In the genomic region with DNA sequence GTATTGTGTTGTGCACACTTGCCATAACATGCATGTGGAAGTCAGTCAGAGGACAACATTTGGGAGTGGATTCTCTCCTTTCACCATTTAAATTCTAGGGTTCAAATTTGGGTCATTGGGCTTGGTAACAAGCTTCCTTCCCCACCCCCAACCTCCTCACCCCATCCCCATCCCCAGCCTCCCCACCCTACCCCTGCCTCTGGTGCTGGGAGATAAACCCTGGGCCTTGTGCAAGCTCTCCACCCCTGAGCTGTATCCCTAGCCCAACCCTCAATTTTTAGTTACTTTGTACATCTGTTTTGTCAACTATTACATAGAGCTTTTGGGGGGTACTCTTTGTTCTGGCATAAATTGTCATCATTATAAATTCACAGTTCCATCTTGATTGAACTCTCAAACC, we compare ENCODE assay signal across 12 mouse cellular contexts. TPM values are rescaled to one million over a fixed set of nuclear protein-coding genes. Genes with fewer than 3 reads are reported as not detected.
DNase-seq lines count a peak whose midpoint lies in the region; ATAC-seq and TF ChIP-seq lines count a peak whose summit lies in the region.
"Had no signal": no experiment of that assay in that cellular context is flagged by ENCODE, and none has a peak within 500 bp of the region (broad histone marks: within the 10 kb centered on the region; RNA-seq: fewer than 3 reads in every experiment).

No protein-coding gene starts in this region.

- 0 out of 2 replicates have a peak overlapping the region, but pooled peaks have one; percentile 41 for H3K27ac ChIP-seq in forebrain, embryonic 10.5 days
- no peak overlapping the region for H3K27ac ChIP-seq in forebrain, embryonic 13.5 days
- H3K27ac ChIP-seq in liver, embryonic 15.5 days (replicated peaks), result peak overlapping the region; percentile 90
- H3K27ac ChIP-seq in kidney, embryonic 15.5 days, result no peak overlapping the region

- H3K4me3 ChIP-seq in forebrain, embryonic 10.5 days, result no peak overlapping the region
- H3K4me3 ChIP-seq in forebrain, embryonic 13.5 days, result no peak overlapping the region
- H3K4me3 ChIP-seq in E14TG2a.4 (replicated peaks; ENCODE audit: low read length), result 0 out of 2 replicates have a peak overlapping the region, but pooled peaks have one; percentile 5
- H3K4me3 ChIP-seq in liver, embryonic 15.5 days (replicated peaks), result peak overlapping the region; percentile 11; the same call in 1 of the 2 replicates
- no peak overlapping the region for H3K4me3 ChIP-seq in kidney, embryonic 15.5 days (replicated peaks)

- peaks cover 59% of the 10 kb centered on the region for H3K36me3 ChIP-seq in forebrain, embryonic 10.5 days (replicated peaks)
- H3K36me3 ChIP-seq in forebrain, embryonic 13.5 days (ENCODE audit: poor library complexity, severe bottlenecking), result peaks cover 8% of the 10 kb centered on the region
- peaks cover 57% of the 10 kb centered on the region for H3K36me3 ChIP-seq in E14TG2a.4 (ENCODE audit: insufficient read depth, low read length)
- peaks cover 17% of the 10 kb centered on the region; the same call in 1 of the 2 replicates for H3K36me3 ChIP-seq in liver, embryonic 15.5 days (replicated peaks)
- peaks cover 31% of the 10 kb centered on the region for H3K36me3 ChIP-seq in kidney, embryonic 15.5 days

- peaks cover 5% of the 10 kb centered on the region; the same call in 1 of the 2 replicates for H3K4me1 ChIP-seq in forebrain, embryonic 10.5 days
- H3K4me1 ChIP-seq in forebrain, embryonic 13.5 days, result no peaks in the 10 kb centered on the region
- peaks cover 53% of the 10 kb centered on the region for H3K4me1 ChIP-seq in E14TG2a.4 (replicated peaks; ENCODE audit: low read depth, low read length)
- H3K4me1 ChIP-seq in liver, embryonic 15.5 days (replicated peaks), result peaks cover 46% of the 10 kb centered on the region
- no peaks in the 10 kb centered on the region for H3K4me1 ChIP-seq in kidney, embryonic 15.5 days

- no peak overlapping the region for H3K4me2 ChIP-seq in forebrain, embryonic 13.5 days
- H3K4me2 ChIP-seq in liver, embryonic 15.5 days, result peak overlapping the region; percentile 54
- no peak overlapping the region for H3K4me2 ChIP-seq in kidney, embryonic 15.5 days

- no peak for DNase-seq in forebrain, embryonic 10.5 days (ENCODE audit: extremely low spot score, low spot score)
- peak; percentile 51 for DNase-seq in c-Kit-positive CD71-positive TER-119-negative erythroid progenitor cells, embryonic 14.5 days (ENCODE audit: low read depth)
- no peak for DNase-seq in layer of hippocampus, adult 18-20 months (ENCODE audit: low spot score in 2 of 2)
- no peak for DNase-seq in frontal cortex, postnatal 14 days (ENCODE audit: low spot score in 2 of 2)
- DNase-seq: gastrocnemius, postnatal 10 days; kidney, adult 18-20 months; lung, postnatal 14 days had no signal

- no peak overlapping the region for H3K9ac ChIP-seq in forebrain, embryonic 13.5 days
- H3K9ac ChIP-seq in liver, embryonic 15.5 days, result peak overlapping the region; percentile 53
- no peak overlapping the region for H3K9ac ChIP-seq in kidney, embryonic 15.5 days

- H3K9me3 ChIP-seq in forebrain, embryonic 10.5 days, result no peaks in the 10 kb centered on the region
- no peaks in the 10 kb centered on the region for H3K9me3 ChIP-seq in forebrain, embryonic 13.5 days (replicated peaks)
- no peaks in the 10 kb centered on the region for H3K9me3 ChIP-seq in E14TG2a.4 (ENCODE audit: low read length)
- H3K9me3 ChIP-seq in liver, embryonic 15.5 days (replicated peaks), result no peaks in the 10 kb centered on the region
- no peaks in the 10 kb centered on the region for H3K9me3 ChIP-seq in kidney, embryonic 15.5 days (replicated peaks)

- ATAC-seq in forebrain, embryonic 13.5 days, result no peak
- peak; percentile 100 for ATAC-seq in liver, embryonic 15.5 days (ENCODE audit: insufficient read depth)
- no peak for ATAC-seq in kidney, embryonic 15.5 days (replicated peaks; ENCODE audit: low FRiP score)

- peaks cover 19% of the 10 kb centered on the region for H3K27me3 ChIP-seq in forebrain, embryonic 10.5 days (ENCODE audit: poor library complexity, severe bottlenecking)
- H3K27me3 ChIP-seq in forebrain, embryonic 13.5 days, result no peaks in the 10 kb centered on the region
- no peaks in the 10 kb centered on the region for H3K27me3 ChIP-seq in E14TG2a.4 (ENCODE audit: insufficient read depth, low read length)
- H3K27me3 ChIP-seq in liver, embryonic 15.5 days, result no peaks in the 10 kb centered on the region
- H3K27me3 ChIP-seq in kidney, embryonic 15.5 days, result no peaks in the 10 kb centered on the region

- no peak for TF ChIP-seq CTCF in E14TG2a.4 (conservative IDR thresholded peaks at IDR 0.05; ENCODE audit: low read length)

RNA-seq across cellular contexts. Expression of a gene that starts 36.9 kb away (rescaled TPM):
- 52.1 and 55.5 TPM in 2 replicates for polyA plus RNA-seq in forebrain, embryonic 10.5 days (2016; fragmentation: Nextera tagmentation; extraction: Ambion mirVana)
- 42.5 and 45.7 TPM in 2 replicates for polyA plus RNA-seq in forebrain, embryonic 13.5 days (2015; fragmentation: Nextera tagmentation; extraction: Ambion mirVana)
- polyA plus RNA-seq in liver, embryonic 15.5 days (2015; fragmentation: Nextera tagmentation; extraction: Ambion mirVana), result 22.9 and 23.3 TPM in 2 replicates
- 10 to 100 TPM; 15.8 to 17.8 TPM for total RNA-seq in layer of hippocampus, adult 18-20 months (2021)
- 44.6 and 49.6 TPM in 2 replicates for polyA plus RNA-seq in kidney, embryonic 15.5 days (2015; fragmentation: Nextera tagmentation; extraction: Ambion mirVana)

RNA-seq across cellular contexts. Expression of a gene that starts 39.8 kb away (rescaled TPM):
- polyA plus RNA-seq in forebrain, embryonic 10.5 days (2016; fragmentation: Nextera tagmentation; extraction: Ambion mirVana), result 7.3 TPM in 2 replicates
- 4.0 and 5.8 TPM in 2 replicates for polyA plus RNA-seq in forebrain, embryonic 13.5 days (2015; fragmentation: Nextera tagmentation; extraction: Ambion mirVana)
- polyA plus RNA-seq in liver, embryonic 15.5 days (2015; fragmentation: Nextera tagmentation; extraction: Ambion mirVana), result 0.56 and 0.66 TPM in 2 replicates
- 1 to 10 TPM; 1.6 to 1.8 TPM for total RNA-seq in layer of hippocampus, adult 18-20 months (2021)
- polyA plus RNA-seq in kidney, embryonic 15.5 days (2015; fragmentation: Nextera tagmentation; extraction: Ambion mirVana), result 7.6 and 10.2 TPM in 2 replicates
- total RNA-seq: common myeloid progenitor, adult 5-6 weeks had no signal

Comparison
In these comparisons a context has a peak if more than half of its experiments do, and no peak if none do; other contexts are left out.
1. H3K27ac ChIP-seq: peak in forebrain, embryonic 10.5 days (single experiment) and liver, embryonic 15.5 days (single experiment); none in forebrain, embryonic 13.5 days (single experiment) and kidney, embryonic 15.5 days (single experiment).
2. H3K4me3 ChIP-seq: peak in E14TG2a.4 (single experiment) and liver, embryonic 15.5 days (single experiment); none in forebrain, embryonic 10.5 days (single experiment), forebrain, embryonic 13.5 days (single experiment) and kidney, embryonic 15.5 days (single experiment).